Mouse (Mus musculus) megakaryocyte, embryonic 14.5 days (primary cell): ENCODE data around the gene Brinp1. TPM values are rescaled to one million over a fixed set of nuclear protein-coding genes. Genes with fewer than 3 reads are reported as not detected.

Source experiments
- H3K27me3 ChIP-seq: replicated peaks from 2 replicates; pipeline ENCODE3; 2012; ENCODE audit warnings: inconsistent platforms
- H3K36me3 ChIP-seq: replicated peaks from 2 replicates; pipeline ENCODE3; 2012; ENCODE audit warnings: low read length, inconsistent platforms, mixed read lengths
- H3K4me1 ChIP-seq: 2 replicates; pipeline ENCODE4 v1.6.1; 2012; ENCODE audit warnings: inconsistent platforms
- H3K4me3 ChIP-seq: replicated peaks from 2 replicates; pipeline ENCODE3; 2012; ENCODE audit warnings: moderate library complexity, mild to moderate bottlenecking, inconsistent platforms
- H3K9me3 ChIP-seq: 2 replicates; pipeline ENCODE4 v1.6.1; 2012; ENCODE audit warnings: inconsistent platforms
- FLI1 ChIP-seq: IDR thresholded peaks from 2 replicates; pipeline ENCODE4 v1.6.1; 2012; ENCODE audit warnings: low read length, inconsistent platforms, mixed read lengths
- GATA1 ChIP-seq: IDR thresholded peaks from 3 replicates; pipeline ENCODE4 v1.6.1; 2012; ENCODE audit warnings: mixed read lengths, low read length, inconsistent platforms, borderline replicate concordance
- polyA plus RNA-seq: library from polyadenylated mRNA; stranded (reverse); fragments of >175 nt; gene quantifications from 2 replicates; pipeline ENCODE4 v1.2.3, GENCODE M21; 2012; ENCODE audit warnings: low replicate concordance; ENCODE audit not compliant: insufficient read depth

Brinp1 gene
- polyA plus RNA-seq, 1 experiment, result 0.07 TPM

- peaks cover 29% of the 10 kb centered on the region for H3K9me3 ChIP-seq
- H3K4me3 ChIP-seq, result no peak overlapping the region
- H3K27me3 ChIP-seq, result no peaks in the 10 kb centered on the region
- no peaks in the 10 kb centered on the region for H3K4me1 ChIP-seq
- H3K36me3 ChIP-seq, result no peaks in the 10 kb centered on the region
- no peak for TF ChIP-seq GATA1
- TF ChIP-seq FLI1, result no peak
Observed at GRCm38 (mm10) chr4:68765772-68766573, 188.2 kb downstream of the Brinp1 start.

GRCm38 (mm10) chr4:68764937-68765336, 189.3 kb downstream of the Brinp1 start:
- peaks cover 29% of the 10 kb centered on the region for H3K9me3 ChIP-seq
- TF ChIP-seq FLI1 (no peak), GATA1 (no peak)
- H3K4me1 ChIP-seq, result no peaks in the 10 kb centered on the region
- H3K4me3 ChIP-seq, result no peak overlapping the region
- H3K27me3 ChIP-seq, result no peaks in the 10 kb centered on the region
- no peaks in the 10 kb centered on the region for H3K36me3 ChIP-seq

- Histone ChIP-seq H3K36me3 (no peaks in the 10 kb centered on the region), H3K4me3 (no peak overlapping the region), H3K9me3 (no peaks in the 10 kb centered on the region; the same call in 1 of the 2 replicates), H3K27me3 (no peaks in the 10 kb centered on the region), H3K4me1 (no peaks in the 10 kb centered on the region)
- TF ChIP-seq FLI1 (no peak), GATA1 (no peak)
Observed at GRCm38 (mm10) chr4:68720983-68721382, 233.2 kb downstream of the Brinp1 start.
